Mouse (Mus musculus): ENCODE measurements around the gene Lipt1.

DNA sequence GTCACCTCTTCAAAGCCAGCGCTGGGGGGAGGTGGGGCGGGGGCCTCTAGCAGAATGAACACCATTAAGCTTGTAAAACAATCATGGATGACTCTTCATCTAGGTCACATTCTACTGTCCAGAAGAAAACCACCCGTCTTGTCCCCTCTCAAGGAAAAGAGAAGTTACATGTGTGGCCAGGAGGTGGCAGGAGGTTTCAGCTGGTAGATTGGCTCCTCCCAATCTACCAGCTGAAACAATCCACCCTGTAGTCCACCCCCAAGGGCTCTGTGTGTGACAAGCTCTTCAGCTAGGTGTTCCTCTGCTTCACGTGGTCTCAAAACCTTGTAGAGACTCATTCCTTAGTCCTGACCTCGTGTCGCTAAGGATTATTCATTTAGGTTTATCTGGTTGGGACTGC is 31.6 kb downstream of the Lipt1 start:
- 0 out of 2 replicates have a peak, but pooled peaks have one; percentile 11 for TF ChIP-seq CTCF (IDR thresholded peaks at IDR 0.05; ENCODE audit: insufficient read depth, low read depth, low read length)
- no peak for TF ChIP-seq POLR2A (IDR thresholded peaks at IDR 0.05; ENCODE audit: insufficient read depth, low read depth, low read length)
